Mouse (Mus musculus): ENCODE measurements at regions not wholly inside any gene's neighbourhood (a gene's known extent, or its start where the extent isn't known, plus 50 kb on each side); places are given as distances from the start of the nearest gene placed in this dataset.
A peak's percentile ranks its signal among the peaks of the same experiment; 100 is the strongest.

DNA sequence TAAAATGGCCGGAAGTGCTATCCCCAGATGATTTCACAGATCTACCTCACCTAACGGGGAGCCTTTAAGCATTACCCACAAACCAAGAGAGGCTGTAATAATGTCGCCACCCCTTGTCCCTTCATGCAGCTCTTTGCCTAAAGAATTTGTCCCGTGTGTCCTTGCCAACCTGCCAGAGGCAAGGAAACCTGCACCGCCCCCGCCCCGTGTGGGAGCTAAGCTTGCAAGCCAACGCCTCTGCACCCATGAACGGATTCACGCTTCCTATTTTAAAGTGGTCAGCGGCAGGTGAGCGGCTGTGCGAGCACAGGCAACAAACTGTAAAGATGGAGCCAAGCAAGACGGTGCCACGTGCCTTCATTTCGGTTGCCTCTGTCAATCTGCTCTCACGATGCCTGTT, 63.1 kb downstream of the Gm11011 start:
- no peak for DNase-seq (ENCODE audit: low spot score)

- peak; percentile 49 for DNase-seq (ENCODE audit: low spot score)
Observed at GRCm38 (mm10) chr2:169519941-169520340, 67.6 kb downstream of the Gm11011 start.

- DNase-seq (ENCODE audit: low spot score), result peak; percentile 52
Observed at GRCm38 (mm10) chr2:169515350-169515749, 72.2 kb downstream of the Gm11011 start.

DNA sequence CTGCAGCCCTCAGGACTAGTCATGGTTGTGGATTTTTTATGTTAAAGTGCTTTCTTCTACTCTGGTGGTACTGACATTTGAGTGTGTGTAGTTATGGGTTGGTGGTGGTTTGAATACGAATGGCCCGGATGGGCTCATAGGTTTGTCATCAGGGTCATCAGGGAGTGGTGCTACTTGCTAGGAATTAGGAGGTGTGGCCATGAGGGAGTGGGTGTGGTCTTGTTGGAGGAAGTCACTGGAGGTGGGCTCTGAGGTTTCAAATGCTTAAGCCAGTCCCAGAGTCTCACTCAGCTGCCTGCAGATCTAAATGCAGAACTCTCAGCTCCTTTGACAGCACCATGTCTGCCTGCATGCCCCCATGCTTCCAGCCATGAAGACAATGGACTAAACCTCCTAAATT, 76.8 kb downstream of the Gm11011 start:
- no peak for DNase-seq (ENCODE audit: low spot score)

- DNase-seq (ENCODE audit: low spot score), result no peak
Observed at GRCm38 (mm10) chr2:169509406-169509805, 78.1 kb downstream of the Gm11011 start.

- no peak for DNase-seq (ENCODE audit: low spot score)
Observed at GRCm38 (mm10) chr2:169504416-169505057, 83.0 kb downstream of the Gm11011 start.

- no peak for DNase-seq (ENCODE audit: low spot score)
Observed at GRCm38 (mm10) chr2:169503598-169503958, 84.0 kb downstream of the Gm11011 start.

GRCm38 (mm10) chr2:169502717-169503597, 84.6 kb downstream of the Gm11011 start:
- DNase-seq (ENCODE audit: low spot score), result no peak

DNA sequence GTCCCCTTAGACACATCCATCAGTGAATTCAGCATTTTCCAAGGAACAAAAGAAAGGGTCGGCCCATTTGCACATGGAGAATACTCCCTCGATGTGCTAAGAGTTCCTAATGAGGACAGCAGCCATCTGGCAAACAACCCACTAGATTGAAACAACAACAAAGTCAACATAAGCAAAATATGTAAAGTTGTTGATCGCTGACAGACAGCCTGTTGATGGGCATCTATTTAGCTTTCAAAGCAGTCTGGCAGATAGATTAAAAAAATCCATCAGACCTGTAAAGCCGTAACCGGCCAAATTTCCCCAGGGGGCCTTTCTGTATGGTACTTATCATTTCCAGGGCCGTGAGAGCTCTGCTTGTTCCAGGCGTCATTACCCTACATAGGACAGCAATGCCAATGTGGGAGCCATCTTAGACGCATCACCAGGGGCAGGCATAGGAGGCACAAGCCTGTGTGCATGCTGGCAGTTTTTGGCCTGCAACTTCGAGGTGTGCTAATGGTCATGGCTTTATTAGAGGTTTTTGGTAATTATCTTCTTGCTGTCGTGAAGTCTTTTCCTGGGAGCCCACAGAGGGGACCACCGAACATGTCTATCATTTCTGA, 85.7 kb downstream of the Gm11011 start:
- DNase-seq (ENCODE audit: low spot score), result no peak

DNA sequence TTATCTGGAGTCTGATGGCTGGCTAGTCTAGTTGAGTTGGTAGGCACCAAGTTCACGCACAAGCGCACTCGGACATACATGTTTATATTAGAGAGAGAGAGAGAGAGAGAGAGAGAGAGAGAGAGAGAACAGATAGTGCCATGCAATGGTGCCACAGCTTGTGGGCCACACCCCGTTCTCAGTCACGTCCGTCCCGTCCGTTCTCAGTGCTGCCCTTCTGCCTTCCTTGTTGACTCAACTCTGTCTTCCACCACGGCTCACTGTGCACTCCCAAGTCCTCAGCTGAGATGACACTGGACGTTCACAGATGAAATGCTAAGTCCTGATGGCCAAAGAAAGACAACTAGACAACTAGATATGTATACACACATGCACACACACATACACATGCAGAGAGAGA, 92.2 kb downstream of the Gm11011 start:
- no peak for DNase-seq (ENCODE audit: low spot score)

DNA sequence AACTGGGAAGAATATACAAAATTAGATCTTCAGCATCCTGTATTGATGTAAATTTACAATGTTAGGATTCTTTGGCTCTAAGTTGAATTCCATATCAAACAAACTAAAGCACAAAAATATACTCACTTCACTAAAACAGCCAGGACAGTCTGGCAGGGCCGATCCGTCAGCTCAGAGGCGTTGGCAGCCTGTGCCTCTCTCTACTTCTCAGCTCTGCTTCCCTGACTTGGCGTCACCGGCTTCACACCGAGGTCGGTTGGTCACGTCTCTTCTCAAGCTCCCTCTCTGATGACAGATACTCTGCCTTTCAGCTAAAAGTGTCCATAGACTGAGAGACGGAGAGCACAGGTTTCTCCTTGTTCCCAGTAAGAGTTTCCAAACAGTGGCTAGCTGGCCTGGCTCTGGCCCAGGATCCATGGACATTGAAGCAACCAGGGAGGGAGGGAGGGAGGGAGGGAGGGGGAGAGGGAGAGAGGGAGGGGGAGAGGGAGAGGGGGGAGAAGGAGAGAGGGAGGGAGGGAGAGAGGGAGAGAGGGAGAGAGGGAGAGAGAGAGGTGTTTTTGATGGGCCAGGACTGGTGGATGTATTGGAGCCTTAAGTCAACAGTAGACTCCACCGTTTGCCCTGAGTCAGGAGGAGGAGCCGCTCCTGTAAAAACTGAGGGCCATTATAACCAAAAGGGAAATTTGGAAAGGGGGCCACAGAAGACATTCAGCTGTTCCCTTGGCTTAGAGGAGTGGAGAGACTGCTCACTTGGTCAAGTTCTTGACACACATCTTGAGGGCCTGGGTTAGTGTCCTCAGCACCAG, 92.8 kb downstream of the Gm11011 start:
- no peak for DNase-seq (ENCODE audit: low spot score)

DNA sequence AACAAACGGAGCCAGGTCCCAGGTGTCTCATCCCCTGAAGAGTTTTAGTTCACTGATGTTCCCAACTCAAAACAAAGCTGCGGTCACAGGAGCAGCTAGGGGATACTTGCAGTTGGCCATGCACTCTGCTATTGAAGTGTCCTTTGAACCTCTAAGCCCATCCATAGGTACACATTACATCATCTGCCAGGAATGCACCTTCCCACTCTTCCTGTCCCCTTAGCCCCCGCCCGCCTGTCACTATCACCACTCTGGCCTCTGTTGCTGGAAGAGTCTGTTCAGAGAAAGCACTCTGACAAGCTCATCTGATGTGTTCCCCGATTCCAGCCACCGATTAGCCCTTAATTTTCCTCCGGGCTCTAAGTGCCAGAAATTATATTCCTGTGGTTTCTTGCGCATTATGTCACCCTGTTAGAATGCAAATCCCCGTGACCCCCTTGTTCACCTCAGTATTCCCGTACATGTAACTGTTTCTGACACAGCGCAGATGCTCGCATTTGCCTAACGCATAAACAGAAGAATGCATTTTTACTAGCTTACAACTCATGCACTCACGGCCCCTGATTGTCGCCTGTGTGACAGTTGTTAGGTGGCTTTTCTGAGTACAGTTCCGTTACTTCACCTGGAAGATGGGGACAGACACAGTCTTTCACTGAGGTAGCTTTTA, 93.8 kb downstream of the Gm11011 start:
- DNase-seq (ENCODE audit: low spot score), result no peak

DNA sequence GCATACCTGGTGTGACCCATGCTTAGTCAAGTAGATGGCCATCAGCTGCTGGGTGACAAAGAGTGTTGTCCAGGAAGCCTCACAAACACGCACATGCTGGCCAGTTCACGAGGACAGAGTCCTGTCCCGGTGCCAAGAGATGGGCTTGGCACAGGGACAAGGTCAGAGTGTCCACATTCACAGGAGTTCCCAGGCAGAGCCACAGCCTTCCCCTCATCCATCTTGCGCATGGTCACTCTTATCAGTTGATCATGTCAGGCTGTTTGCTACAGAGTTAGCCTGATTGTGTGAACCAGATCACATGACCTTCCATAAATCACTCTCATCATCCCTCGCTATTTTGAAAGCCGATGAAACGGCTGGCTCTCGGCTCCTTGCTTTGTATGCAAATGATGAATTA, 103.6 kb downstream of the Gm11011 start:
- no peak for DNase-seq (ENCODE audit: low spot score)

DNA sequence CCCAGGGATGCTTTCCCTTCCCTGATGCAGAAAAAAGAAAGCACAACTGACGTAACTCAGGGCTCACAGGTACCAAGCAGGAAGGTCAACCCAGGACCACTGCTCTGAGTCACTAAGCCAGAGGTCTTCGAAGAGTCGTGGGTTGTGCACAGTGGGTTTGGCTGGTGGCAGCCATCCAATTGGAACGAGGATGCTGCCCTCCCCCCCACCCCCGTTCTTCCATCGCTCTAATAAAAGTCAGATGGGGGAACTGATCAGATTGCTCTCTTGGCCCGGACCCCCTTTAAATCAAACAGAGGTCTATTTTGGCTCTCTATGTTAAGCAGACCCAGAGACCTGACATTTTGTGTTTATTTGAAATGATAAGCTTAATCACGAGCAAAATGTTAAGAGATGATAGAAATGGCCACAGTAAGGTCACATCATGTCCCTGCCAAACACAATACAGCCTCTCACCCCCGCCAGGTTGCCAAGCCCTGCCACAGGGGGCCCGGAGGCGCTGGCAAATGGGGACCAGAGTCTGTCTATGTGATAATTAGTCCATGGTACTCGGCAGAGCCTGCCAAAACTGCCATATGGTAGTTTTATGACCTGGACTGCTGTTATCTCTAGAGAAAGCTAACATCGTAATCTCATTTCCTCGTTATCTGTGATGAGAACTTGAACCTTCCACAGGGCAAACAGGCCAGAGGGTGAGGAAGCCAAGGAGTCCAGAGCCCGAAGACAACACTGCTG, 105.6 kb downstream of the Gm11011 start:
- DNase-seq (ENCODE audit: low spot score), result no peak

DNA sequence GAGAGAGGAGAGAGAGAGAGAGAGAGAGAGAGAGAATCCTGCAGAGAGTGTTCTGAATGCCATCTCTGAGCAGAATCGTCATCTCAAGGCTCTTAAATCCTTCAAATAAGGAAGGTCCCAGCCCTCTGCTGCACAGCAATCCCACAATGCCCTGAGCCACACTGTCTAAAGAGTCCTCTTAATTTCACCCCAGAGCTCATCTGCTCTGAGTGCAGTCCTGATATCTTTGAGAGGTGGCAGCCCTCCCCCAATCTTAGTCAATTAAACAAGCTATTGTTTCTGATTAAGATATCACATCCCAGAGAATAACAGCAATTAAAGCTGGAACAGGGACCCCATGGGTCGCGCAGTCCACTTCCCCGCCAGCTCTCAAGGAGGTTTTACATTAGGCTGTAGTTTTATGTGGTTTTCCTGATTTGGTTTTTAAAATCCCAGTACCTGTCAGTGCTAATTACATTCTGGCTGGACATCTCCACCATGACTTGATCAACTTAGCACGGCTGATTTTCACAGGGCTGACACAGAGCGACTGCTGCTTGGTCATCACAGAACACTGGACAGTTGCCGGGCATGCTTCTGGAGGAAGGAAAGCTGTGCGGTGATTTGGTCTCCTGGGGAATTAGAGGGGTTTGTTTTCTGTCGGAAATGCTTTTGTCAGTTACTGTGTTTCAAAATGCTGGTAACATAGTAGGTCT, 113.0 kb downstream of the Gm11011 start:
- no peak for DNase-seq (ENCODE audit: low spot score)

DNA sequence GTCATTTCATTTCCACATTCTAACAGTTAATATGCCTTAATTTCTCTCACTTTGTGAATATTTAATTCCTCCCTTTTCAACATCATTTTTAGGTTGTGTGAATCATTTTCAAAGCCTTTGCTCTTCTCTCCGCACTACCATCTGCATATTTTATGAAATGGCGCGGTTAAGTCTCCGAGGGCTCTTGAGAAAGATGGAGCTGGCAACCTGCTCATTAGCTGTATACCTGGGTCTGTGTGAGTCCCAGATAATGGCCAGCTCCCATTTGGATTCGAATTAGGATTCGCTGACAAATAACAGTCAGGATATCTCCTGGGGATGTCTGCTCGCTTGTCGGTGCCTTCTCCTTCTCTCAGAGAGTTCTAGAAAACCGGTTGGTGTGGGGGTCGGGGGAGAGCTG, 118.0 kb downstream of the Gm11011 start:
- no peak for DNase-seq (ENCODE audit: low spot score)

DNA sequence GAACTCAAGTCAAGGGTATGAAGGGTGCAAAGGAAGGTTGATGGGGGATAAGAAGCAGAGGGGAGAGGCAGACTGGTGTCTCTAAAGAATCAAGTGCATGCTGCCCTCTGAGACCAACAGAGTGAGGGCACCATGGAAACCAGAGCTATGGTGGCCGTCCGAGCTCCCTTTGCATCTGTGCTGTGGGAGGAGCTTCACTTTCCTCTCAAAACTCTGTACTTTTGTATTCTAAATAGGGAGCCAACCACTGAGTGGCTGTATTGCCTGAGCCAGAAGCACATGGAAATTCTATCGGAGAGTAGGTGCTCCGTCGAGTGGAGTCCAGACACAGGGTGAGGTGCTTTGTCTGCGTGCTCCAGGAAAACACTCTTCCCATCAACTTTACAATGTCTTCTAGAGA, 119.9 kb downstream of the Gm11011 start:
- DNase-seq (ENCODE audit: low spot score), result no peak

- no peak for DNase-seq (ENCODE audit: low spot score)
Observed at GRCm38 (mm10) chr2:169464106-169464505, 123.4 kb downstream of the Gm11011 start.

DNA sequence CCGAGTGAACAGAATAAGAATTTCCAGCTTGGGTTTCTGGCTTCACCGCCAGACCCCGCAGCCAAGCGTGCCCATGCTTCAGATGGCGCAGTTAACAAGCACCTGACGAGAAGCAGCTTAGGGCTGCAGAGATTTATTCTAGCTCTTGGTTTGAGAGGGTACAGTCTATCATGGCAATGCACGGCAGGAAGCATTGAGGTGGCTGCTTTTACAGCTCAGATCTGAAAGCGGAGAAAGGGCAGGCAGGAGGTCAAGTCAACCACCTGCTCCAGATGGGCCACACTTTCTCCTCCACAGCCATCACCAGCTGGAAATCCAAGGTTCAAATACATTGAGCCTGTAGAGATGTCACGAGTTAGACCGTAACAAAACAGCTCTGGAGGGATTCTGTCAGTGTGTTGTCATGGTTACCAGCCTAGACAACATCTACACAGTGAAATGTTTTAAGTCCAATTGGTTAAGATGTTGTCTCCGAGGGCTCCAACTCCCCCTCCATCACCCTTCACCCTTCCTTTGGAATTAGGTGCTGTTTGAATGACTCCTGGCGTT, 126.0 kb downstream of the Gm11011 start:
- DNase-seq (ENCODE audit: low spot score), result no peak

DNA sequence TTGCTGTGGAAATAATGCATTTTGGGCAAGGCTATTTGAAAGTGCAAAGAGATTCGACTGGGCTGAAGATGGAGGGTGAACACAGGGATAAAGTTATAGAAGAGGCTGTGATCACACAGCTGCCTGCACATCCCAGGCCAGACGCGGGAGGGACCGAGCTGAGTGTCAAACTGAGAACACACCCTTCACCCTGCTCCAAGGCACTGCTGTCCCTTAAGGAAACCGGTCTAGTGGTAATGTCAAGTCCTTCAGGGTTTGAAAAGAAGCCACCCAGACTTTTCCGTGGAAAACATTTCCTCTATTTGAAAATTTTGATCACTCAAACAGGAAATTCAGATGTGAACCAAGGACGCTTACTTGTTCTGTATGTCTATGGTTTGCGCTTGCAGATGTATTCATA, 134.6 kb downstream of the Gm11011 start:
- DNase-seq (ENCODE audit: low spot score), result no peak
